Mouse (Mus musculus) left cerebral cortex, postnatal 36 days (tissue): Measurements from ENCODE around the gene Pisd. TPM values are rescaled to one million over a fixed set of nuclear protein-coding genes. Genes with fewer than 3 reads are reported as not detected.

Experiments used
- DNase-seq, 2 experiments: peaks; one replicate each; pipeline ENCODE4 v3.0.0; 2021 to 2022; ENCODE audit warnings: low spot score in 2 of 2, mixed read lengths in 1 of 2
- intact Hi-C: fragments of 180-260 bp; cut with DNase I; formaldehyde crosslinking; loops from one replicate; pipeline ENCODE4 v1.15.1; 2025
- total RNA-seq, 2 experiments: library from RNA; stranded (reverse); gene quantifications; 2 replicates each; pipeline ENCODE4 v1.2.3; 2021

The Pisd gene
- total RNA-seq, 2 experiments from 2014 or later, result 57.2 to 57.7 TPM

DNA sequence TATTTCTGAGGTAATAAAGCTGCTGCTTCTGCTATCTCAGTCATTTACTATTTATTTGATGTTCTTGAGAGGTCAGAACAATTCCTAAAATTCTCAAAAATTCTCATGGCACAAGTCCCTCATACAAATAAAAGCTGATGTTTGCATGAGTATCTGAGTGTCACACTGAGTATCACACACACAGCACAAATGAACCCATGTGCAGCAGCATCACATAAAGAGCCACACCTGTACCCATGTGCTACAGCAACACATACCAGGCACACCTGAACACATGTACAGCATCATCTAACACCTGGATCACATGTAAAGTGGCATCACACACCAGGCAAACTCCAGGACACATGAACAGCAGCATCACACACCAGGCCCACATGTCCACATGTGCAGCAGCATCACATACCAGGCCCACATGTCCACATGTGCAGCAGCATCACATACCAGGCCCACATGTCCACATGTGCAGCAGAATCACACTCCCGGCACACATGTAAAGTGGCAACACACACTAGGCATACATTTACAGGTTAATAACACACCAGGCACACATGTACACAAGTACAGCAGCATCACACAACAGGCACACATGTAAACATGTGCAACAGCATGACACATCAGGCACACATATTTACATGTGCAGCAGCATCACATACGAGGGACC, 72.3 kb downstream of the Pisd start:
- no peak for DNase-seq
- intact Hi-C loops, result loop anchor here (10.0 kb wide), 2 partner anchors 72 to 322 kb away; partner anchors contain the start of gene Pisd

DNA sequence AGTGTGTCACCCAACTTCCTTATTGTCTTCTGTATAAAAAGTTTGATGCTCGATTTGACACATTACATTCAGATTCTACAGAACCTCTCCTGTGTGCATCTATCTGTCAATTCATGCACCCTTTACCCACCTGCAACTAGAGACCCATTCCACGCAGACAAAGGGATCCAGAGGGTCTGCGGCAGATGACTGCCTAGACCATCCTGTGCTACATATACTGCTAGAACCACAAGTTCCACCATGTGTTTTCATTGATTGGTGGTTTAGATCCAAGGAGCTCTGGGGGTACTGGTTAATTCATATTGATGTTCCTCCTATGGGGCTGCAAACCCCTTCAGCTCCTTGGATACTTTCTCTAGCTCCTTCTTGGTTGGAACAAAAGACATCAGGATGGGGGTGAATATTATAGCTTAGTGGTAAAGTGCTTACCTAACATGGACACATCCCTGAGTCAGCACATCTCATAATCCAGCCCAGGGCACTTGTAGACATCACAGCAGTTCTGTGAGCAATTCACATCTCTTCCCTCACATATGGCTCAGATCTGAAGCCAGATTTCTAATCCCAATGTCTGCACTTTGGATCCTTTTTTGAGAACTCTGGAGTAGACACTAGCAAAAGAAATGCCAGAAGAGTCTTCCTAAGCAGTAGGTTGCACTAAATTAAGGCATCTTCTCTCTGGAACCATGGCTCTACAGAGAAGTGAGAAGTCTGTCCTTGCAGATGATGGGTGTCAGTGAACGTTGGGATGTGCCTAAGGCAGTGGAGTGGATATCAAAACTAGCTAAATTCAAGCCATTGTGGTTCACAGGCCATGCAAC, 73.0 kb downstream of the Pisd start:
- no peak for DNase-seq
- intact Hi-C loops, result loop anchor here (10.0 kb wide), 2 partner anchors 72 to 322 kb away; partner anchors contain the start of gene Pisd

DNA sequence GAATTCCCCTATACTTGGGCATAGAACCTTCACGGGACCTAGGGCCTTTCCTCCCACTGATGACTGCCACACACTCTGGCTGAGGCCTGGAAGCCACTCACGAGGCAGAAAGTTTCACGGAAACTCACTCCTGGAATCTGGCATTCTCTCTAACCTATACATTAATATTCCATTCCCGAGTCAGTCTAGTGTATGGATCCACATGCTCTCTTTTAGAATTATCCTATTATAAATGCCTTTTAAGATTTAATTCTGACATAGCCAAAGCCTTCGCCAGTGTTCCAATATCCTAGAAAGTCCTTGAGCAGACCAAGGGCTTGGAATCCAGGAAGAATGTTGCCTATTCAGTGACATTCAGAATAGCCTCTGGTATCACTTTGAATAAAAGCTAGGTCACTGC, 74.0 kb downstream of the Pisd start:
- intact Hi-C loops, result loop anchor here (10.0 kb wide), 2 partner anchors 73 to 323 kb away; partner anchors contain the start of gene Pisd
- no peak for DNase-seq

DNA sequence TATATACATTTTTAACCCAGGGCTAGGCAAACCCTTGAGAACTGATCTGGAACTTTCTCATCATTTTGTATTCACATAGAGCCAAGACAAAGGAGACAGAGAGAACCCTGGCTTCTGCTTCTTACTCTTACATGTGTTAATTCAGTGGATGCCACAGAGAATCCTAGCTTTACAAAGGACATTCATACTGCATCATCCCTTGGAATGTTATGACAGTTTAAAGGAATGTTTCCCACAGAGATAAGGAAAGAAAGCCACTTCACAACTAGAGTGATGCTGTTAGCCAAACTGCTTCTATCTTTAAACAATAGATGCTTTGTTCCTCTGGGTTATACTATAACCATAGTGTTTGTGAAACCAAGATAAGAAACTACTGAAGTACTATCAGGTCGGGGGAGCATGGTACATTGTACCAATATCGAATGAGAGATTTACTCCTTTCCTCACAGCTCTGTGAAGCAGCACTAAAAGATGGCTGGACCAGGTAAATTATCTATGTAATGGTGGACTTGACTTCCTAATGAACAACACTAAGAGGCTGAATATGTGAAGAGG, 79.1 kb downstream of the Pisd start:
- DNase-seq, result no peak
- intact Hi-C loops, result no loop called here

DNA sequence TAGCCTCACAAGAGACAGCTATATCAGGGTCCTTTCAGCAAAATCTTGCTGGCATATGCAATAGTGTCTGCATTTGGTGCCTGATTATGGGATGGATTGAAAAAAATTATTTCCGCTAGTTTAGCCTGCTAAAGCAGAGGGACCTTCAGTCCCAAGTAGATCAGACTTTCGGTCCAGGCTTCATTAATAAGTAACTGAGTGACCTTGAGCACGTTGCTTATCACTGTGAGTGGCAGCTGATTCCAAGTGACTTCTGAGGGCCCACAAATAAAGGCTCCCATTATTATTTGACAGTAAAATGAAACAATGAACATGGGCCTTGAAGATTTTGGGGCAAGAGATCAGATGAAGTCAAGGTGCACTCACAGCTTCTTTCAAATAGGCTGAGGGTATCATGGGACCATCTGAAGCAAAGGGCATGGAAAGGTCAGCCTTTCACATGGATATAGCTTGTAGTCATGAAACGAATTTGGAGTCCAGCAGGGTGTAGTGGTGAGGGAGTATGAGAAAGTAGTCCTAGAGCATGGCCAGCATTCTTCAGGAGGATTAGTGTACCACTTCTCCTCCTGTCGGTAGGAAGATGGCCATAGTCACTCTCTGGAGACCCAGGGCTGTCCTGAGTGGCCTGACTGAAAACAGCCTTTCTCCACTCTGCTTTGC, 88.1 kb downstream of the Pisd start:
- no peak for DNase-seq
- intact Hi-C loops, result no loop called here

DNA sequence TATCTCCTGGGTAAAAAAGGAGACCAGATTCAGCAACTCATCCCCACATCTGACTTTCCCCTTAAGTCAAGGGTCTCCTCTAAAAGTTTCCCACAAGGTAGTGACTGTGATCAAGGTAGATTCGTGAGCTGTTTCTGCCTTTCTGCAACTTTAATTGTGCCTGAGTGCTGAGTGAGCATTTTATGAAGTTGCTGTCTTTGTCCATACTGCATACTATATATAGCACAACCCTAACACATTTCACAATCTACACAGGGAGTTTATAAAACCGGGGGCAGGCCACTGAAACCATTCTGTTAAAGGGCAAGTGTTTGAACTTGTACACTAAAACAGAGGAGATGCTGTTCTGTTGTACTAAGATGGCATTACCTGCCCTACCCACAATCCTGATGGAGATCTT, 92.0 kb downstream of the Pisd start:
- intact Hi-C loops, result no loop called here
- no peak for DNase-seq

Other genes with a start within 250 kb of the Pisd start
- 10 to 100 TPM; 11.8 to 13.5 TPM for gene Yes1, start 174.5 kb downstream of the Pisd start, total RNA-seq
- not detected for gene Gm20671, start 41.5 kb upstream of the Pisd start, total RNA-seq
- gene Prr14l, start 68.6 kb upstream of the Pisd start, total RNA-seq, result 10 to 100 TPM; 34.9 to 42.1 TPM
- gene Depdc5, start 78.1 kb upstream of the Pisd start, total RNA-seq, result 10 to 100 TPM; 66.4 to 69.0 TPM
- 1,000 to 10,000 TPM; 1,119 to 1,229 TPM for gene Ywhah, start 233.2 kb upstream of the Pisd start, total RNA-seq